Mouse (Mus musculus) G1E (cell line): Measurements from ENCODE around the gene Mlh1.

Source experiments
- CTCF ChIP-seq: IDR thresholded peaks from 2 replicates; pipeline ENCODE4 v1.5.1; 2012; ENCODE audit warnings: low read depth, low read length, inconsistent platforms, mixed read lengths
- GATA1 ChIP-seq: IDR thresholded peaks from 2 replicates; pipeline ENCODE4 v1.6.1; 2012; ENCODE audit warnings: borderline replicate concordance, low read length, inconsistent platforms, mixed read lengths
- GATA2 ChIP-seq: IDR thresholded peaks from 2 replicates; pipeline ENCODE4 v1.6.1; 2012; ENCODE audit warnings: low read depth, low read length, inconsistent platforms, borderline replicate concordance
- POLR2AphosphoS5 ChIP-seq: IDR thresholded peaks from 2 replicates; pipeline ENCODE4 v1.6.1; 2012; ENCODE audit warnings: low read depth, low read length, inconsistent platforms; ENCODE audit not compliant: insufficient replicate concordance
- TAL1 ChIP-seq: conservative IDR thresholded peaks from 2 replicates; pipeline ENCODE4 v1.6.1; 2012; ENCODE audit warnings: low read depth, low read length, inconsistent platforms, mixed read lengths

DNA sequence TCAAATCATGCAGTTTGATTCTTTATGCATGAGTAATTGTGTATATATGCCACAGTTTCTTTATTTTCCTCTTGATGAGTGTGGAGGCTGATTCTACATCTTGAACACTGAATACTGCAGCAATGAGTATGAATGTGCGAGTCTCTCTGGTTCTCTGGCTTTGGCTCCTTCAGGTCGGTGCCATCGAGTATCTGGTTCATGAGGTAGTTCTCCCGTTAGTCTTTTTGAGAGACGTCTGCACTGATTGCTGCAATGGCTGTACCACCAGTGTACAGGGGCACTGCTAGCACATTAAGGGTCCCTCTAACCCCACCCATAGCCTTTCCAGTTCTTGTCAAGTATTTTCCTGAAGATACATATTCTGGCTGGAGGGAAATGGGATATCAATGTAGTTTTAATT is 42.2 kb upstream of the Mlh1 start:
- no peak for TF ChIP-seq CTCF
- TF ChIP-seq GATA1 = no peak
- no peak for TF ChIP-seq POLR2AphosphoS5
- TF ChIP-seq TAL1 = no peak
- TF ChIP-seq GATA2 = no peak
